Mouse (Mus musculus) CD8-positive naive resting alpha-beta T cell, adult 2 months (primary cell): ENCODE measurements around the gene 1700001C02Rik.

ENCODE experiments used
- DNase-seq, 2 experiments: peaks; one replicate each; pipeline ENCODE4 v3.0.0; 2022; ENCODE audit warnings: low read depth in 2 of 2, low spot score in 2 of 2

Gene 1700001C02Rik

GRCm38 (mm10) chr5:30493723-30494122 is 27.9 kb downstream of the 1700001C02Rik start:
- DNase-seq = no peak

DNA sequence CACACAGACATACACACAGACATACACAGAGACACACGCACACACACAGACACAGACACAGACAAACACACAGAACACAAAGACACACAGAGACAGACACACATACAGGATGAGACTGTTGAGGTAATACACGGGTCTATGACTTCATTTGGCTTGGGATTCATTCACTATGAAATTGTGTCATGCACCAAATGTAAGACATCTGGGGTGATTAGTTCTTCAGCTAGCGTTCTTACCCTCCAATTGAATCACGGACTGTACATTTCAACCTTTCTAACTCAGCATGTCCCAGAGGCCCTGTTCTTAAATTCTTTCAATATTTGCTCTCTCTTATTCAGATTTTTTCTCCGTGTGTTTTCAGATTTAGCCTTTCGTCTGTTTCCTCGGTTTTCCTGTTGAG is 28.8 kb downstream of the 1700001C02Rik start:
- DNase-seq = no peak

- no peak for DNase-seq
Measured at GRCm38 (mm10) chr5:30495288-30495687, 29.4 kb downstream of the 1700001C02Rik start.

DNA sequence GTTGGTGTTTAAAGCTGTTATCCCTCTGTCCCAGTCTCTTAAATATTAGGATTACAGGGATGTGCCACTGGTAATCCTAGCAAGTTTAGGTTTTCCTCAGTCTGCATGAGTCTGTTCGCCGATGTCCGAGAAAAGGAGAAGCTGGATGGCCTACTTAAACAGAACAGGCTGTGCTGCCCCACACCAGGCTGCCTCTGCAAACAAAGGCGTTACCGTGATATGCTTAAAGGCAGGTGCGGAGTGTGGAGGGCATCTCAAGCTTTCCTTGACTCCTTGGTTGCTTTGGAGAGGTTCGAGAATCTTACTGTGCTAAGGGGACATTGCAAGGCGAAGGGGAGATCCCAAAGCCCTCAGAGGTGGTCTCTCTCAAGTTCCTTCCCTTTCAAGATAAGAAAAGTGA is 31.0 kb downstream of the 1700001C02Rik start:
- DNase-seq = no peak

GRCm38 (mm10) chr5:30497299-30497698 is 31.5 kb downstream of the 1700001C02Rik start:
- no peak for DNase-seq

GRCm38 (mm10) chr5:30513111-30513510 is 47.3 kb downstream of the 1700001C02Rik start:
- no peak for DNase-seq

- peak; percentile 5 to 21 for DNase-seq
Measured at GRCm38 (mm10) chr5:30516376-30516775, 50.5 kb downstream of the 1700001C02Rik start.

GRCm38 (mm10) chr5:30518108-30518507 is 52.3 kb downstream of the 1700001C02Rik start:
- DNase-seq = no peak

DNA sequence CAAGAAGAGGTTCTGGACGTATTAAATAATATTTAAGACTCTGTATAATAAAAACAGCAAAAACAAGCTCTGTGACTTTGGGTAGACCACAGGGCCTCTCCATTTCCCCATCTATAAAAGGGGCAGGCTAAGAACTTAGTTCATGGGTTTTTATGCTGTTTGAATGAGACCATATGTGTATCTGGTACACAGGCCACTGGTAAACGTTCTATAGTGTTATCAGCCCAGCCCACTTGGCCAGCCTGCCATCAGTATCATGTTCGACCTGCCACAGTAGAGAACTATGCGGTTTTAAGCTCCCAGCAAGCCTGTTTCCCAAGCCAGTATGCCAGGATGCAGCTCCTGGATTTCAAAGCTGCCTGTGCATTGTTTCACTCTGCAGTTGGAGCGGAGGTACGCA is 52.7 kb downstream of the 1700001C02Rik start:
- no peak for DNase-seq

GRCm38 (mm10) chr5:30519494-30519893 is 53.6 kb downstream of the 1700001C02Rik start:
- DNase-seq = no peak

DNA sequence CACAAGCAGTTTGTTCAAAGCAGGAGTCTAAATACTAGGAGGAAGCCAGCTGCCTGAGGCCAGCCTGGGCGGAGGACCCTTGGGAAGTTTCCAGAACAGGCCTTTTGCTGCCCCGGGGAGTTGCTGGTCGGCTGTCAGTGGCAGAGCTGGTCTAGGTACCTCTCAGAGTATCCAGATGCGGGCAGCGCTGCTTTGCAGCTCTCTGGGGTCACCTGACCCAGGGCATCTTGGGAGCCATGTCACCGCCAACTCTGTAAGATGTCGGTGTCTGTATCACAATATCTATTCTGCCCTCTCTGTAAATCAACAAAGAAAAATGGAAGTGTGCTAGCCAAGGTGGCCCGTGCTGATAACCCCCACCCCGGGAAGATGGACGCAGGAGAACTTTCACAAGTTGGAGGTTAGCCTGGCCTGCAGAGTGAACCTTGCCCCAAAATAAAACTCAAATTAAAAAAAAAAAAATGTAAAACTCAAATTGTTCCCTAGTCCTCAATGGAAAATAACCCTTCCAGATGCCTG is 54.4 kb downstream of the 1700001C02Rik start:
- DNase-seq = no peak

DNA sequence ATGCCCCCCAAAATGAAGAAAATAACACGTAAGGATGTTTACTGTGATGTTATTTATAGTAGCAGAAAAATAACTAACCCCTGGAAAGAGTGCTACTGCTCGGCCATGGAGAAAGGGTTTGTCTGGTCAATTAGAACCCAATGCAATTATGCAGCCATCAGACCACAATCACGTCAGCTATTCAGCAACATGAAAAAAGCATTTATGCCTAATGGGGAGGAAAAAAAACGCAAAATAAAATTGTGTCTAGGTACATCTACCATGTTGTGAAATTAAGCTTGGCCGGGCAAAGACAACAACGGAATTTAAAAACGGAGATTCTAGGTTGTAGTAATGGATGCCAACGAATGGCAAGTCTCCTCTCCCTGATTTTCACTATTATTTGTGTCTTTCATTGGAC is 56.6 kb downstream of the 1700001C02Rik start:
- DNase-seq = no peak

- no peak for DNase-seq
Measured at GRCm38 (mm10) chr5:30523131-30523530, 57.3 kb downstream of the 1700001C02Rik start.

DNA sequence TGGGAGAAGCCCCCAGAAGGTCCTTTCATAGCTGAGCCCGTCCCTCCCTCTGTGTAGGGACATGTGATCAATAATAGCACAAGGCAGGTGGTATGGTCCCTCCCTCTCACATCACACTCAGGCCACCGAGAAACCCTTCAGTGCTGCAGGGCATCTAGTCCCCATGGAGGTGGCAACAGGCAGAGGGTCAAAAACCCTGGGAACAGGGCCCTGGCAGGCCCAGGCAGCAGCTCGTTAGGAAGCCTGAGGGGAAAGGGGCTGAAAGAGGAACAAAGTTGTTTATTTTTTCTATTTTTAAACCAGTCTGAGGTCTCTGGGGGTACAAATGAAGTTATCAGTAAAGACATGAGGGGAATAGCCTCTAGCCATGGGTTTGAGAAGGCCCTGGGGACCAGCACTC is 58.4 kb downstream of the 1700001C02Rik start:
- DNase-seq = no peak

DNA sequence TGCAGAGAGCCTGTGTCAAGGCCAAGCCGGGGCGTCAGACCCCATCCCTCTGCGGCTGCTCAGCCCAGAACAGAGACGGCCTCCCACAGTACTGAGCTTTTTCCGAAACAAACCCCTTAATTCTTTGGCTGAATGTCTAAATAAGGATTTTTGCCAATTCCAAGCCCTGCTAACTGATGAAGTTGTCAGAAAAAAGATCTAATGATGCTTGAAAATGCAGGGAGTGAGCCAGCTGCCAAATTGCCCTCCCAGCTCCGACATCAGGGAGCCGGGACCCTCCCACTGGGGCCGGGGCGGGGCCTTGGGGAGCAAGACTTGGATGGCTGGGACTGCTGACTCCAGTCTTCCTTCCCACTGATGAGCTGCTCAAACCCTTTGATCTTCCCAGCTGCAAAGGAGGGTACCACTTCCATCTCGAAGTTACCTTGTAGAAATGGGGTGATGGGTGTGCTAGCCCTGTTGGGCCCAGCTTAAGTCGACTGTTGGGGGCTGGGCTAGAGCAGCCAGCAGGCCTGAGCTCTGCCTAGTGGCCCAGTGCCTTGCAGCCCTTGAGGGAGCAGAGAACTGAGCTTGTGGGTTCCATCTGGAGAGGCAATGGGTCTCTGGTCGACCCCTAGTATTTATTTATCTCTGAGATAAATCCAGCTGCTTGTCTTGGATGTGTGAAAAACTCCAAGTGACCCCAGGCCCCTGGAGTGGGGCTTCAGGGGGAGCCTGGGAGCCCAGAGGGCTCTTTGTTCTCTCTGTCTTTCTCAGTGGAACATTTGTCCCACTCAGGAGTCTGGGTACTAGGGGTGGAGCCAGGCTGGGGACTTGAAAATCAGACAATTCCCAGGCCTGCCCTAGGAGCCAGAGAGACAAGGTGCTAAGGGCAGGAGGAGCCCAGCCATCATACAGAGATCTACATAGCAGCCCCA is 60.3 kb downstream of the 1700001C02Rik start:
- DNase-seq = no peak

DNA sequence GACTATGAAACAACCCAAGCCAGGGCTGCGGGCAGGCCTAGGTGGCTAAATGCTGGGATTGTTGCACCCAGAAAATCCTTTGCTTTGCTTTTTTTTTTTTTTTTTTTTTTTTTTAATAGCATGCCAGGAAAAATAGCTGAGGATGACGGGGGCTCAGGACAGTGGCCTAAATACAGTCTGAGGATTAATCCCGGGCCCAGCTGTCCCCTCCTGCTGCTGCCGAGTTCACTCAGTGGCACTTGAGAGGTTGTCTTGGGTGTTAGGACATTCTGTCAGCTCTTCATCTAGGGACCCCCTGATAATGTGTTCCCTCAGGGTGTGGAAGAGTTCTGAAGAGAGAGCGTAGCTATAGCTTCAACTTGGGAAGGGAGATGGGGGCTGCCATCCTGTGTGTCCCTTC is 61.3 kb downstream of the 1700001C02Rik start:
- no peak for DNase-seq

DNA sequence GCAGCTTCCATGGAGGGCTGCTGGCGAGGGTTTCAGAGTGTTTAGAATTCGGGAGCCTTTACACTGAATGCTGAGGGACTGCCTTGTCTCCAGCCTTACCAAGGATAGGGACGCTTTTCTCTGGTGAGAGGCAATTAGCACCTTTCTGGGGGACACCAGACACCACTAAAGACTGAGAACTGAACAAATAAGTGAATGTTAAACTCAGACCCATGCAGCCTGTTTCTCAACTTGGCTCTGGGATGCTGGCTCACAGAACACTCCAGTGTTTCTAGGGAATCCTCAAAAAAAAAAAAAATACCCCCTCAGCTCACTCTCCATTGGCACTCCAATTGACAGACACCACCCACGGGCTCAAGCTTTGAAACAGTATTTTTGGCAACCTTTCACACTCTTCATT is 63.1 kb downstream of the 1700001C02Rik start:
- DNase-seq = no peak
